Comparison of ENCODE assay signal across 21 mouse cellular contexts in the genomic region with DNA sequence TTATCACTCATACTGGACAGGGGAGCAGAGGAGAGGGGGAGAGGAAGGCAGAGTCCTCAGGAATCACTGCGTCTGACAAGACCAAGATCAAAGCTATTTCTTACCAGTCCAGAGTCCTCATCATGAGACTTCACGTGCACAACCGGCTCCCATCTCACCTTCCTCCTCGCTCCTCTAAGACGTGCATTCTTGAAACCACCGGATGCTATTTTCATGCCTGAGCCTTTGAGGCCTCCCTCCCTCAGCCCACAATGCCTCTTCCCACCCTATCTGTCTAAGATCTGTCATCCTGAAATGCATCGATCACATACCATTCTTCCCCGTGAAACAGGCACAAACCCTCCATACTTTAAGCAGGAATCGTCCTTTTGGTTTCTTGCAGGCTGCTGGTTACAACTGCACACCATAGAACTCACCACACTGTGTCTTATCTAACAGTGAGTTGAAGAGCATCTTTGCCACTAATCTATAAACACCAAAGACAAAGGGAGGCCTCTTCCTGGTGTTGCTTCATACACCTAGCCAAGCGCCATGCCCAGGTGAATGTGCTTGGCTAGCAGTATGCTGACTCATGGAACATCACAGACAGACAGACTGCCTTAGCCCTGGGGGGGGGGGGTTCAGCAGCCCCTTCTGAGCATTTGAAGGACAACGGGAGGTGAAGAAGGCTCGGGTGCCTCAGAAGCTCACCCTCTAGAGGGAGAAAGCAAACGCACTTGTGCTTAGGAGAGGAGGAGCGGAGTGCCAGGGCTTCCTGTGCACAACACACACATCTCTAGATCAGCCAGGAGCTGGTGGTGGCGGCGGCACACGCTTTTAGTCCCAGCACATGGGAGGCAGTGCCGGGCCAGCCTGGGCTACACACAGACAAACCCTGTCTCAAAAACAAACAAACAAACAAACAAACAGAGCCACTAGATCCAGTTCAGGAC. TPM values are rescaled to one million over a fixed set of nuclear protein-coding genes. Genes with fewer than 3 reads are reported as not detected.
A peak's percentile ranks its signal among the peaks of the same experiment; 100 is the strongest.
DNase-seq lines count a peak whose midpoint lies in the region; ATAC-seq and TF ChIP-seq lines count a peak whose summit lies in the region.
"Had no signal": no experiment of that assay in that cellular context is flagged by ENCODE, and none has a peak within 500 bp of the region (broad histone marks: within the 10 kb centered on the region; RNA-seq: fewer than 3 reads in every experiment).

No protein-coding gene starts in this region.

- DNase-seq in liver, postnatal 0 days = no peak
- DNase-seq in thymus, postnatal 0 days (ENCODE audit: low spot score) = peak; percentile 56
- no peak for DNase-seq in cerebellum, adult 8-10 months
- no peak for DNase-seq in kidney, postnatal 4 days
- no peak for DNase-seq in urinary bladder, postnatal 10 days (ENCODE audit: low spot score)
- no peak for DNase-seq in layer of hippocampus, adult 11-12 months (ENCODE audit: low spot score)
- DNase-seq: adrenal gland, adult 2 months; cerebellum, adult 2 months; embryo, embryonic 11 days; gastrocnemius, postnatal 14 days; right cerebral cortex, postnatal 14 days had no signal

- no peaks in the 10 kb centered on the region for H3K27me3 ChIP-seq in liver, postnatal 0 days (ENCODE audit: insufficient read depth, low read length)
- H3K27me3 ChIP-seq: forebrain, embryonic 15.5 days; limb, embryonic 12.5 days; lung, embryonic 15.5 days; midbrain, embryonic 12.5 days had no signal

- no peaks in the 10 kb centered on the region for H3K9me3 ChIP-seq in liver, postnatal 0 days (ENCODE audit: low read length)
- H3K9me3 ChIP-seq: forebrain, embryonic 15.5 days; limb, embryonic 12.5 days; lung, embryonic 15.5 days; midbrain, embryonic 12.5 days had no signal

- H3K4me2 ChIP-seq in liver, postnatal 0 days (ENCODE audit: low read depth, low read length) = peak overlapping the region; percentile 18; the same call in 1 of the 2 replicates
- H3K4me2 ChIP-seq: forebrain, embryonic 15.5 days; limb, embryonic 12.5 days; lung, embryonic 15.5 days; midbrain, embryonic 12.5 days had no signal

- WGBS in bone marrow, adult 2 months = 37% methylated on average over 18 of the region's 18 CpGs
- WGBS in liver, postnatal 0 days (ENCODE audit: insufficient replicate concordance) = 47% methylated on average over 18 of the region's 18 CpGs

- TF ChIP-seq EP300 in liver, postnatal 0 days (IDR thresholded peaks at IDR 0.05; ENCODE audit: low read depth) = no peak

- ATAC-seq in CD4-positive, CD25-positive, alpha-beta regulatory T cell, adult 4 months = peak; percentile 41
- ATAC-seq in liver, postnatal 0 days = no peak
- ATAC-seq: forebrain, embryonic 15.5 days; hindbrain, embryonic 16.5 days had no signal

- no peaks in the 10 kb centered on the region for H3K36me3 ChIP-seq in liver, postnatal 0 days (replicated peaks; ENCODE audit: insufficient read depth, low read length)
- H3K36me3 ChIP-seq: lung, embryonic 15.5 days; midbrain, embryonic 12.5 days had no signal

- no peak for TF ChIP-seq CTCF in bone marrow, adult 2 months (IDR thresholded peaks at IDR 0.05; ENCODE audit: control insufficient read depth, insufficient read depth, low read length)
- TF ChIP-seq CTCF in liver, postnatal 0 days (IDR thresholded peaks at IDR 0.05; ENCODE audit: low read depth) = no peak

- H3K4me3 ChIP-seq in bone marrow, adult 2 months (replicated peaks; ENCODE audit: control insufficient read depth, low read depth, low read length) = no peak overlapping the region
- no peak overlapping the region for H3K4me3 ChIP-seq in liver, postnatal 0 days (ENCODE audit: low read depth, low read length)
- H3K4me3 ChIP-seq: forebrain, embryonic 15.5 days; layer of hippocampus, adult 2 months; left cerebral cortex, adult 2 months; limb, embryonic 12.5 days; lung, embryonic 15.5 days; midbrain, embryonic 12.5 days had no signal

- H3K9ac ChIP-seq in liver, postnatal 0 days (replicated peaks) = no peak overlapping the region
- H3K9ac ChIP-seq: forebrain, embryonic 15.5 days; limb, embryonic 12.5 days; lung, embryonic 15.5 days; midbrain, embryonic 12.5 days had no signal

- H3K4me1 ChIP-seq in bone marrow, adult 2 months (ENCODE audit: control insufficient read depth, insufficient read depth, low read length) = peaks cover 7% of the 10 kb centered on the region; the same call in 1 of the 2 replicates
- peaks cover 16% of the 10 kb centered on the region; the same call in 1 of the 2 replicates for H3K4me1 ChIP-seq in liver, postnatal 0 days (ENCODE audit: insufficient read depth)
- H3K4me1 ChIP-seq: forebrain, embryonic 15.5 days; limb, embryonic 12.5 days; lung, embryonic 15.5 days; midbrain, embryonic 12.5 days had no signal

- TF ChIP-seq POLR2A in bone marrow, adult 2 months (IDR thresholded peaks at IDR 0.05; ENCODE audit: borderline replicate concordance, control insufficient read depth, low read depth, low read length) = no peak

- peak overlapping the region; percentile 22; the same call in 1 of the 2 replicates for H3K27ac ChIP-seq in bone marrow, adult 2 months (ENCODE audit: control insufficient read depth, insufficient read depth, low read depth, low read length, poor library complexity)
- H3K27ac ChIP-seq in liver, postnatal 0 days (ENCODE audit: low read depth) = peak overlapping the region; percentile 22
- H3K27ac ChIP-seq: forebrain, embryonic 15.5 days; layer of hippocampus, adult 2 months; left cerebral cortex, adult 2 months; limb, embryonic 12.5 days; lung, embryonic 15.5 days; midbrain, embryonic 12.5 days had no signal

RNA-seq across cellular contexts. Expression of a gene that starts 15.3 kb away (rescaled TPM):
- polyA plus RNA-seq in CD4-positive, CD25-positive, alpha-beta regulatory T cell, adult 4 months (2017; shearing (Covaris generic)) = 10 to 100 TPM in 1 of 2 experiments, 1 to 10 TPM in 1; 9.0 to 19.3 TPM
- polyA plus RNA-seq in bone marrow, adult 2 months (2011; ENCODE audit: insufficient read depth, insufficient read length, low replicate concordance, missing spikeins) = 6.2 and 18.4 TPM in 2 replicates
- 1.4 and 1.5 TPM in 2 replicates for polyA plus RNA-seq in liver, postnatal 0 days (2015; fragmentation: Nextera tagmentation; extraction: Ambion mirVana)
- polyA plus RNA-seq in thymus, postnatal 0 days (2015; fragmentation: Nextera tagmentation; extraction: Ambion mirVana) = 3.5 and 4.2 TPM in 2 replicates

RNA-seq across cellular contexts. Expression of a gene that starts 15.6 kb away (rescaled TPM):
- 1 to 10 TPM in 1 of 2 experiments, under 1 TPM in 1; 0.44 to 1.0 TPM for polyA plus RNA-seq in CD4-positive, CD25-positive, alpha-beta regulatory T cell, adult 4 months (2017; shearing (Covaris generic))
- not detected in 2 replicates for polyA plus RNA-seq in bone marrow, adult 2 months (2011; ENCODE audit: insufficient read depth, insufficient read length, low replicate concordance, missing spikeins)
- polyA plus RNA-seq in liver, postnatal 0 days (2015; fragmentation: Nextera tagmentation; extraction: Ambion mirVana) = 0.09 and 0.53 TPM in 2 replicates
- 1.2 and 1.4 TPM in 2 replicates for polyA plus RNA-seq in thymus, postnatal 0 days (2015; fragmentation: Nextera tagmentation; extraction: Ambion mirVana)

RNA-seq across cellular contexts. Expression of a gene that starts 41.6 kb away (rescaled TPM):
- polyA plus RNA-seq in CD4-positive, CD25-positive, alpha-beta regulatory T cell, adult 4 months (2017; shearing (Covaris generic)) = not detected
- 1,341 and 3,924 TPM in 2 replicates for polyA plus RNA-seq in bone marrow, adult 2 months (2011; ENCODE audit: insufficient read depth, insufficient read length, low replicate concordance, missing spikeins)
- polyA plus RNA-seq in liver, postnatal 0 days (2015; fragmentation: Nextera tagmentation; extraction: Ambion mirVana) = 1,016 and 1,021 TPM in 2 replicates
- 2.9 and 7.4 TPM in 2 replicates for polyA plus RNA-seq in thymus, postnatal 0 days (2015; fragmentation: Nextera tagmentation; extraction: Ambion mirVana)
- polyA plus RNA-seq: adrenal gland, adult 2 months; kidney, embryonic 14.5 days had no signal

RNA-seq across cellular contexts. Expression of a gene that starts 53.1 kb away (rescaled TPM):
- polyA plus RNA-seq in CD4-positive, CD25-positive, alpha-beta regulatory T cell, adult 4 months (2017; shearing (Covaris generic)) = 1 to 10 TPM; 7.2 TPM
- 7.6 and 20.4 TPM in 2 replicates for polyA plus RNA-seq in bone marrow, adult 2 months (2011; ENCODE audit: insufficient read depth, insufficient read length, low replicate concordance, missing spikeins)
- polyA plus RNA-seq in liver, postnatal 0 days (2015; fragmentation: Nextera tagmentation; extraction: Ambion mirVana) = 3.0 and 3.3 TPM in 2 replicates
- polyA plus RNA-seq in thymus, postnatal 0 days (2015; fragmentation: Nextera tagmentation; extraction: Ambion mirVana) = 7.6 and 8.9 TPM in 2 replicates

Comparison
In these comparisons a context has a peak if more than half of its experiments do, and no peak if none do; other contexts are left out.
1. RNA of a gene that starts 41.6 kb away (polyA plus RNA-seq): 1,341 to 3,924 TPM in bone marrow, adult 2 months and 1,016 to 1,021 TPM in liver, postnatal 0 days; 2.9 to 7.4 TPM in thymus, postnatal 0 days and not detected in CD4-positive, CD25-positive, alpha-beta regulatory T cell, adult 4 months; every median in the first group is over 100 times any median in the second.